Mouse (Mus musculus): ENCODE measurements around the gene Rora. TPM values are rescaled to one million over a fixed set of nuclear protein-coding genes. Genes with fewer than 3 reads are reported as not detected.

Gene Rora
- polyA plus RNA-seq, 1 experiment from 2014 or later = 3.8 TPM

DNA sequence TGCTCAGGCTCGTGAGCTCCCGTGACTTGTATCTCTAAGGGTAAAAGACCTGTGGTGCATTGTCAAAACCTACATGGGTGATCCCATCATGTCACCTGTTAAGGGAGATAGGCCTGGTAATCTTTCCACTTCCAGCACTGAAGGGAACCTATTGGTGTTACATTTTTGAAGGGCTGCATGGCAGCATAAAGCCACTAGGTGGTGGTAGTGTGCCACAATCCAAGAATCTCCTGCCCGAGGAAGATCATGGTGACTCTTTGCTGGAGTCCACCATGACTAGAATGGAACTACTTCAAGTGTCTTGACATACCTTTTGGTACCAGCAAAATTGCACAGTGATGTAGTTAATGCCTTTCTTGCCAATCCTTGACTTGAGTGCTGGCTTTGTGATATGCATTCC lies 704.2 kb downstream of the Rora start:
- Histone ChIP-seq H3K36me3 (ENCODE audit: control insufficient read depth, insufficient read depth, low read length) (no peaks in the 10 kb centered on the region), H3K27ac (ENCODE audit: low read depth, low read length) (no peak overlapping the region), H3K4me3 (ENCODE audit: low read depth, low read length) (no peak overlapping the region), H3K9ac (ENCODE audit: low read depth, low read length) (no peak overlapping the region), H3K9me3 (ENCODE audit: control insufficient read depth, low read length) (no peaks in the 10 kb centered on the region), H3K27me3 (ENCODE audit: control insufficient read depth, insufficient read depth, low read length) (no peaks in the 10 kb centered on the region), H3K4me2 (replicated peaks; ENCODE audit: low read depth, low read length) (no peak overlapping the region), H3K4me1 (replicated peaks; ENCODE audit: control insufficient read depth, insufficient read depth, low read length) (no peaks in the 10 kb centered on the region)
- DNase-seq (ENCODE audit: low spot score) = peak; percentile 82
- WGBS = 37% methylated on average over 3 of the region's 3 CpGs
- ATAC-seq (ENCODE audit: low FRiP score) = no peak

DNA sequence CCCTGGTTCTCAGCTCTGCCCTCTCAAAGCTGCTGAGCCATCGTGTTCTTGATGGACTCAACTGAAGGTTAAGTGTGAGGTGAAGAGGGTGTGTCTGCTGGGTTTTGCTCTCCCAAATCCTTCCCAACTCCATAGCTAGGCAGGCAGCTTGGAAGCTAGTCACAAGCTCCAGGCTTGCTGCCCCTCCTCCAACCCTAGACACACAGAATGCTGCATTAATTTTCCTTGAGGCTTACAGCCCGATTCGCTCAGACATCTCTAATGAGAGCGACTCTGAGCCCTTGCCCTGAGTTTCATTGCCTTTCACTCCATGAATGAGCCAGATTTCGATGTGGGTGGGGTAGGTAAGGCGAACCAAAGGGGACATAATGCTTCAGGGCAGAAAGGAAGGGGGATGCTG lies 705.2 kb downstream of the Rora start:
- DNase-seq (ENCODE audit: low spot score) (no peak), ATAC-seq (ENCODE audit: low FRiP score) (no peak)
- H3K27me3 ChIP-seq (ENCODE audit: control insufficient read depth, insufficient read depth, low read length) = no peaks in the 10 kb centered on the region
- no peak overlapping the region for H3K4me3 ChIP-seq (ENCODE audit: low read depth, low read length)
- H3K4me1 ChIP-seq (replicated peaks; ENCODE audit: control insufficient read depth, insufficient read depth, low read length) = no peaks in the 10 kb centered on the region
- no peaks in the 10 kb centered on the region for H3K9me3 ChIP-seq (ENCODE audit: control insufficient read depth, low read length)
- no peak overlapping the region for H3K9ac ChIP-seq (ENCODE audit: low read depth, low read length)
- no peaks in the 10 kb centered on the region for H3K36me3 ChIP-seq (ENCODE audit: control insufficient read depth, insufficient read depth, low read length)
- H3K4me2 ChIP-seq (replicated peaks; ENCODE audit: low read depth, low read length) = no peak overlapping the region
- 71% methylated on average over 6 of the region's 6 CpGs for WGBS
- H3K27ac ChIP-seq (ENCODE audit: low read depth, low read length) = no peak overlapping the region

DNA sequence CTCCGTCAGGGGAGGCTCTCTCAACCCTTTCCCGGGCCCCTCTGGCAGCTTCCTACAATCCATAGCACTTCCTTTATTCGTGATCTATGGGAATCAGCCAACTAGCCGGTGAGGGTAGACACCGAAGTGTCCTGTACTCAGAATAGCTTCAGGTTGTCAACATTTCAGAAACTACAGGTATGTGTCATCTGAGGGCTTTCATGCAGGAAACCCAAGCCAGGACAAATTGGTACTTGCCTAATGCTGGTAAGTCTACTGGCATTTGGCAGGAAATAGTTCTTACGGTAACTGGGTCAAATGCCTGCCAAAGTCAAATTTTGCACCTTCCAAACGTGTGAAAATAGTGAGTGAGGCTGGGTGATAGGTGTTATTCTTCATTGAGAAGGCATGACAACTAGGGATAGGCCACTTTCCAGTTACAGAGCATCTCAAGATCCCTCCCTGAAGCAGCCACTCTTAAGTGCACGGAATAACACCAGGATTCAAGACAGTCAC lies 708.4 kb downstream of the Rora start:
- WGBS = 90% methylated on average over 8 of the region's 8 CpGs
- Histone ChIP-seq H3K4me1 (replicated peaks; ENCODE audit: control insufficient read depth, insufficient read depth, low read length) (no peaks in the 10 kb centered on the region), H3K9me3 (ENCODE audit: control insufficient read depth, low read length) (no peaks in the 10 kb centered on the region), H3K4me3 (ENCODE audit: low read depth, low read length) (no peak overlapping the region), H3K9ac (ENCODE audit: low read depth, low read length) (no peak overlapping the region), H3K27me3 (ENCODE audit: control insufficient read depth, insufficient read depth, low read length) (no peaks in the 10 kb centered on the region), H3K36me3 (ENCODE audit: control insufficient read depth, insufficient read depth, low read length) (no peaks in the 10 kb centered on the region), H3K27ac (ENCODE audit: low read depth, low read length) (no peak overlapping the region), H3K4me2 (replicated peaks; ENCODE audit: low read depth, low read length) (no peak overlapping the region)
- no peak for DNase-seq (ENCODE audit: low spot score)
- ATAC-seq (ENCODE audit: low FRiP score) = no peak

DNA sequence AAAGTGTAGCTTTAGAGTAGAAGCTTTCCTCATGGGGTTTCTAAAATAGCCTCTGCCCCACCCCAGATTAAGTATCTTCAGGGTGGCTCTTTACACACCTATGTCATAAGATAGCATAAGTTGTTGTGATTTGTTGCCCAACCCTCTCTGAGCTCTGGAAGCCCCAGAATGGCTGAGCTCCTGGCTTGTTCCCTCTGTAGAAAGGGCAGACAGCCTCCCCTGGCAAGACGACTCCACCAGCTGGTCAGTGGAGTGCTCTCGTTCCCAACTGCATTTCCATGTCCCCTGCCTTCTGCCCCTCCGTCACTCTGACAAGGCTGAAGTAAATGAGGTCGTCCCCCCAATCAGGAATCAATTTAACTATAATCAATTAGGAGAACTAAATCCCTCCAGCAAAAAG lies 709.2 kb downstream of the Rora start:
- H3K9ac ChIP-seq (ENCODE audit: low read depth, low read length) = no peak overlapping the region
- no peak overlapping the region for H3K4me2 ChIP-seq (replicated peaks; ENCODE audit: low read depth, low read length)
- 38% methylated on average over 4 of the region's 4 CpGs for WGBS
- DNase-seq (ENCODE audit: low spot score) = no peak
- H3K4me1 ChIP-seq (replicated peaks; ENCODE audit: control insufficient read depth, insufficient read depth, low read length) = no peaks in the 10 kb centered on the region
- H3K27me3 ChIP-seq (ENCODE audit: control insufficient read depth, insufficient read depth, low read length) = no peaks in the 10 kb centered on the region
- H3K27ac ChIP-seq (ENCODE audit: low read depth, low read length) = no peak overlapping the region
- no peak overlapping the region for H3K4me3 ChIP-seq (ENCODE audit: low read depth, low read length)
- no peaks in the 10 kb centered on the region for H3K9me3 ChIP-seq (ENCODE audit: control insufficient read depth, low read length)
- no peaks in the 10 kb centered on the region for H3K36me3 ChIP-seq (ENCODE audit: control insufficient read depth, insufficient read depth, low read length)
- no peak for ATAC-seq (ENCODE audit: low FRiP score)

DNA sequence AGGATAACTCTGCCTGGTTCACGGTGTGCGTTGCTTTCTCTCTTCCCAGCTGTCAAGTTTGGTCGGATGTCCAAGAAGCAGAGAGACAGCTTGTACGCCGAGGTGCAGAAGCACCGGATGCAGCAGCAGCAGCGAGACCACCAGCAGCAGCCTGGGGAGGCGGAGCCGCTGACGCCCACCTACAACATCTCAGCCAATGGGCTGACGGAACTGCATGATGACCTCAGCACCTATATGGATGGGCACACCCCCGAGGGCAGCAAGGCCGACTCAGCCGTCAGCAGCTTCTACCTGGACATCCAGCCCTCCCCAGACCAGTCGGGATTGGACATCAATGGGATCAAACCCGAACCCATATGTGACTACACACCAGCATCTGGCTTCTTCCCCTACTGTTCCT lies 710.5 kb downstream of the Rora start:
- Histone ChIP-seq H3K27ac (ENCODE audit: low read depth, low read length) (no peak overlapping the region), H3K4me2 (replicated peaks; ENCODE audit: low read depth, low read length) (no peak overlapping the region), H3K4me3 (ENCODE audit: low read depth, low read length) (no peak overlapping the region), H3K36me3 (ENCODE audit: control insufficient read depth, insufficient read depth, low read length) (no peaks in the 10 kb centered on the region), H3K27me3 (ENCODE audit: control insufficient read depth, insufficient read depth, low read length) (no peaks in the 10 kb centered on the region), H3K9ac (ENCODE audit: low read depth, low read length) (no peak overlapping the region), H3K4me1 (replicated peaks; ENCODE audit: control insufficient read depth, insufficient read depth, low read length) (no peaks in the 10 kb centered on the region), H3K9me3 (ENCODE audit: control insufficient read depth, low read length) (no peaks in the 10 kb centered on the region)
- no peak for ATAC-seq (ENCODE audit: low FRiP score)
- WGBS = 72% methylated on average over 16 of the region's 16 CpGs
- DNase-seq (ENCODE audit: low spot score) = no peak

DNA sequence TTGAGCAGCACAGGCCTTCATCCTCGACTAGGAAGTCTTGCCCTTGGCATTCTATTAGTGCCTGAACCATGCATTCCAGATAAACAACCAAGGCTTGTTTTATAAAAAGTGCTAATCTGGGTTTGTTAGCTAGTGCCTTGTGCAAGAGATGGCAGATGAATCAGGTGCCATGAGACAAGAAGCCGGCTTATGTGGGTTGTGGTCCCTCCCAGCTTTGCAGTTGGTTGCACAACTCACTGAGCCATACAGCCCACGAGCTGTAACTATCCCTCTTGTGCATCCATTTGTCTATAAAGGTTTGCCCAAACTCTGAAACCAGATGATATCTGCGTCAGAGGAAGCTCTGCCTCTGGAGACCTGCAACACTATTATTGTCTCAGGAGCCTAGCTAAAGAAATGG lies 713.5 kb downstream of the Rora start:
- 79% methylated on average over 4 of the region's 4 CpGs for WGBS
- no peak for ATAC-seq (ENCODE audit: low FRiP score)
- no peaks in the 10 kb centered on the region for H3K27me3 ChIP-seq (ENCODE audit: control insufficient read depth, insufficient read depth, low read length)

DNA sequence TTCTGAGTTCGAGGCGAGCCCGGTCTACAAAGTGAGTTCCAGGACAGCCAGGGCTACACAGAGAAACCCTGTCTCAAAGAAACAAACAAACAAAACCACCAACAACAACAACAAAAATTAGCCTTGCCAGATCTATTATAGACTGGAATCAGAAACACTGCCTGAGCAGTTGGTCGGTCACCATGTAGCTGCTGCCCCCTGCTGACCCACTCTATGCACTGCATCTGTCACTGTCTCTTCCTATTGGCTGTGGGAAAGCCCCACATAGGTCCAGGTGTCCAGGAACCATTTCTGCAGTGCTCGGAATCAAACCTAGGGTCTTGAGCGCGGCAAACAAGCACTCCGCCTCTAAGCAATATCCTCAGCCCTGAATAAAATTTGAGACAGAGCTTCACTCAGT lies 714.5 kb downstream of the Rora start:
- WGBS = 76% methylated on average over 8 of the region's 8 CpGs
- ATAC-seq (ENCODE audit: low FRiP score) = no peak
- H3K36me3 ChIP-seq (ENCODE audit: control insufficient read depth, insufficient read depth, low read length) = no peaks in the 10 kb centered on the region

More for the DNA sequence above, 713.5 kb downstream of the Rora start:
- Histone ChIP-seq H3K9me3 (ENCODE audit: control insufficient read depth, low read length) (no peaks in the 10 kb centered on the region), H3K36me3 (ENCODE audit: control insufficient read depth, insufficient read depth, low read length) (no peaks in the 10 kb centered on the region), H3K4me3 (ENCODE audit: low read depth, low read length) (no peak overlapping the region), H3K27ac (ENCODE audit: low read depth, low read length) (no peak overlapping the region), H3K9ac (ENCODE audit: low read depth, low read length) (no peak overlapping the region), H3K4me1 (replicated peaks; ENCODE audit: control insufficient read depth, insufficient read depth, low read length) (no peaks in the 10 kb centered on the region), H3K4me2 (replicated peaks; ENCODE audit: low read depth, low read length) (no peak overlapping the region)
- DNase-seq (ENCODE audit: low spot score) = no peak

DNA sequence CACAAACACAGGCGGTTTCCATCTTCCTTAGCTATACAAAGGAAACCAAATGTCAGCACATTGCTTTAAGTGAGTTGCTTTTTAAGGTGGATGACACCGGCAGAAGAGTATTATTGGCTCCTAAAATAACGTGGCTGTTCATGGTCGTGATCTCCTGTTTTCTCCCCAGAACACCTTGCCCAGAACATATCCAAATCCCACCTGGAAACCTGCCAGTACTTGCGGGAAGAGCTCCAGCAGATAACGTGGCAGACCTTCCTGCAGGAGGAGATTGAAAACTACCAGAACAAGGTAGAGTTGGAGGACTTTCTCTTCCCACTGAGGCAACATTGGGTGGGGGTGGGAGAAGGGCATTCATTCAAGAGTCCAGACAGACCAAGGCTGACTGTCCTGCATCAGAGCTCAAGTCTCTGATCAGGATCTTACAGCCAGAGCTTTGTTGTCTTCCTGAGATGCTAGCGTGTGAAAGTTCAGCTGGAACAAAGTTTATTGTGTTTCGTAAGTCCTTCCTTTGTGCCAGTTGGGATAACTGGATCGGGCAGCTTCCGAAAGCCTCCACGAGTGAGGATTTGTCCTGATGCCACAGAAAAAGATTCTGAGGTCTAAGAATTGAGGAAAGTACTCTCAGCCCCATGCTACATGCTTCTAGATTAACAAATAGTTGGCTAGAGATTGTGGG lies 717.6 kb downstream of the Rora start:
- WGBS = 90% methylated on average over 11 of the region's 11 CpGs
- no peaks in the 10 kb centered on the region for H3K9me3 ChIP-seq (ENCODE audit: control insufficient read depth, low read length)

More for the DNA sequence above, 714.5 kb downstream of the Rora start:
- H3K9ac ChIP-seq (ENCODE audit: low read depth, low read length) = no peak overlapping the region
- no peaks in the 10 kb centered on the region for H3K4me1 ChIP-seq (replicated peaks; ENCODE audit: control insufficient read depth, insufficient read depth, low read length)
- no peaks in the 10 kb centered on the region for H3K9me3 ChIP-seq (ENCODE audit: control insufficient read depth, low read length)
- no peaks in the 10 kb centered on the region for H3K27me3 ChIP-seq (ENCODE audit: control insufficient read depth, insufficient read depth, low read length)
- no peak overlapping the region for H3K4me2 ChIP-seq (replicated peaks; ENCODE audit: low read depth, low read length)
- peak; percentile 74 for DNase-seq (ENCODE audit: low spot score)
- H3K27ac ChIP-seq (ENCODE audit: low read depth, low read length) = no peak overlapping the region
- no peak overlapping the region for H3K4me3 ChIP-seq (ENCODE audit: low read depth, low read length)

DNA sequence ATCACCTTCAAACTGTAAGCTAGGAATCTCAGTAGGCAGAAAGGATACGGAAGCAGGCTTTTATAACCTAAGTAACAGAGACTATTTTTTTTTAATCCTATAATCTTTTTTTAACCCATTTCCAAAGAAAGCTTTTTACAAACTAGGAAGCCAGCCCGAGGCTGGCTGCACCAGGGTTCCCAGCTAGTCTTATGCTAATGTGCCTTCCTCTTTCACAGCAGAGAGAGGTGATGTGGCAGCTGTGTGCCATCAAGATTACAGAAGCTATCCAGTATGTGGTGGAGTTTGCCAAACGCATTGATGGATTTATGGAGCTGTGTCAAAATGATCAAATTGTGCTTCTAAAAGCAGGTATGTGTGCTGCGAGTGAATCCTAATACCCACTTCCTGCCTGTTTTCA lies 719.3 kb downstream of the Rora start:
- WGBS = 48% methylated on average over 4 of the region's 4 CpGs
- no peaks in the 10 kb centered on the region for H3K27me3 ChIP-seq (ENCODE audit: control insufficient read depth, insufficient read depth, low read length)

More for the DNA sequence above, 717.6 kb downstream of the Rora start:
- H3K4me3 ChIP-seq (ENCODE audit: low read depth, low read length) = no peak overlapping the region
- H3K4me2 ChIP-seq (replicated peaks; ENCODE audit: low read depth, low read length) = no peak overlapping the region
- H3K27ac ChIP-seq (ENCODE audit: low read depth, low read length) = no peak overlapping the region
- ATAC-seq (ENCODE audit: low FRiP score) (no peak), DNase-seq (ENCODE audit: low spot score) (no peak)
- no peak overlapping the region for H3K9ac ChIP-seq (ENCODE audit: low read depth, low read length)
- no peaks in the 10 kb centered on the region for H3K36me3 ChIP-seq (ENCODE audit: control insufficient read depth, insufficient read depth, low read length)
- no peaks in the 10 kb centered on the region for H3K4me1 ChIP-seq (replicated peaks; ENCODE audit: control insufficient read depth, insufficient read depth, low read length)
- no peaks in the 10 kb centered on the region for H3K27me3 ChIP-seq (ENCODE audit: control insufficient read depth, insufficient read depth, low read length)

More for the DNA sequence above, 719.3 kb downstream of the Rora start:
- ATAC-seq (ENCODE audit: low FRiP score) (no peak), DNase-seq (ENCODE audit: low spot score) (no peak)
- H3K36me3 ChIP-seq (ENCODE audit: control insufficient read depth, insufficient read depth, low read length) = no peaks in the 10 kb centered on the region
- H3K27ac ChIP-seq (ENCODE audit: low read depth, low read length) = no peak overlapping the region
- no peak overlapping the region for H3K4me3 ChIP-seq (ENCODE audit: low read depth, low read length)
- no peaks in the 10 kb centered on the region for H3K9me3 ChIP-seq (ENCODE audit: control insufficient read depth, low read length)
- H3K4me1 ChIP-seq (replicated peaks; ENCODE audit: control insufficient read depth, insufficient read depth, low read length) = no peaks in the 10 kb centered on the region
- H3K4me2 ChIP-seq (replicated peaks; ENCODE audit: low read depth, low read length) = no peak overlapping the region
- H3K9ac ChIP-seq (ENCODE audit: low read depth, low read length) = no peak overlapping the region
